Mouse (Mus musculus): ENCODE data around the gene Ergic2. TPM values are rescaled to one million over a fixed set of nuclear protein-coding genes. Genes with fewer than 3 reads are reported as not detected.

Ergic2 gene
- polyA plus RNA-seq (2015; fragmentation: Nextera tagmentation; extraction: Ambion mirVana), result 215 and 235 TPM in 2 replicates

DNA sequence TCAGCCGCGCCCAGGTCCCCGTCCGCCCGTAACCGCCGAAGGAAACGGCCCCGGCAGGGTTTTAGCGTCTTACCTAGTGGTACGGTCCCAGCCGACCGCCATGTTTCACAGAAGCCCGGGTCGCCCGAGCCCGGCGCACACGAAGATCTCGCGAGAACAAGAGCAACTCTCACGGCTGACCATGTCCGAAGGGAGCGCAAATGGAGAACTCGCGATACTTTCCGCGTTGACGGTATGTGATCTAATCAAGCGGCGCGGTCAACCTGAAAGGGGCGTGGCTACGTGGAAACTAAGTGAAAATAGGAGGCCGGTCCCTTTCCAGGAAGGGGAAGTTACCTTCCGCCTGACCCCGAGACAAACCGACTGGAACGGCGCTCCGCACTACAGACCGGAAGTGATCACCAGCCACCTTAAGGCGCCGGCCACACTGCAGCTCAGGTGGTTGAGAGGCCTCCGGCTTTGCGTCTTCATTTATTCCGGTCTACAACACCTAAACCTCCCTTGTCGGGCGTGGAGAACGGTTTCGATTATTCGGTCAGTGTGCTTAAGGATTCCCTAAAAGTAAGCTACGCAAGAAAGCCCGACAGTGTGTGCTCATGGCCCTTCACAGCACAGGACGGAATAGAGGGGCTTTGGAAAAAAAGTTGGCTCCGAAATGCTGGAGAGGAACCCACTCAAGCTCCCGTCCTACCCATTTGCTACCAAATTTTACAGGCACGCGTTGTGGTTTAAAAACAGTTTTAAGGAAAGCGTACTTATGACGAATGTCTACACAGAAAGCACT lies at the start of gene Ergic2:
Ergic2 (minus strand) TSS at position 478 of the 784 bp plus-strand sequence.
- Histone ChIP-seq H3K9me3 (replicated peaks) (no peaks in the 10 kb centered on the region), H3K4me2 (peak within 1 kb of the TSS; percentile 70), H3K4me3 (replicated peaks) (peak within 1 kb of the TSS; percentile 90), H3K9ac (peak within 1 kb of the TSS; percentile 93), H3K4me1 (peaks cover 17% of the 10 kb centered on the region), H3K27me3 (no peaks in the 10 kb centered on the region), H3K36me3 (no peaks in the 10 kb centered on the region), H3K27ac (peak within 1 kb of the TSS; percentile 92)
- ATAC-seq (replicated peaks; ENCODE audit: low FRiP score), result peak; percentile 99
- 1% methylated on average over 61 of the region's 61 CpGs for WGBS

DNA sequence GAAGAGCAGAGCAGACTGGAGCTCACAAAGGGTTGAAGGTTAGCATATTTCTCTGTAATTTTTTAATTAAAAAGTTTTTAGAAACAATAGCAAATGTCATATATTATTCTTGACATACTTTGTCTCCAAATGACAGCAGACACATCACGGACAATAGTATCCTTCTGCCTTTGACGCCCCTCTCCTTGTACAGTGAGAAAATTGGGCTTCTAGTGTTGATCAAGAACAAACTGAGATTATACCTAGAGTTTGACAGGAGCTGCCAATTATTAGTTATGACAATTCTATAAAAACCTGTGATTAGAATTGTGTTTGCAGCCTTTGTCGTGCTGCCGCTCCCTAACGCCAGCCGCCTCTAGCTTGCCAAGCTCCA lies 48.5 kb upstream of the Ergic2 start:
- H3K4me3 ChIP-seq (replicated peaks), result no peak overlapping the region
- 91% methylated on average over 6 of the region's 6 CpGs for WGBS
- H3K4me1 ChIP-seq, result peaks cover 3% of the 10 kb centered on the region; the same call in 1 of the 2 replicates
- H3K36me3 ChIP-seq, result no peaks in the 10 kb centered on the region
- H3K9ac ChIP-seq, result no peak overlapping the region
- no peaks in the 10 kb centered on the region for H3K27me3 ChIP-seq
- no peak overlapping the region for H3K27ac ChIP-seq
- H3K4me2 ChIP-seq, result no peak overlapping the region
- ATAC-seq (replicated peaks; ENCODE audit: low FRiP score), result no peak
- H3K9me3 ChIP-seq (replicated peaks), result no peaks in the 10 kb centered on the region

DNA sequence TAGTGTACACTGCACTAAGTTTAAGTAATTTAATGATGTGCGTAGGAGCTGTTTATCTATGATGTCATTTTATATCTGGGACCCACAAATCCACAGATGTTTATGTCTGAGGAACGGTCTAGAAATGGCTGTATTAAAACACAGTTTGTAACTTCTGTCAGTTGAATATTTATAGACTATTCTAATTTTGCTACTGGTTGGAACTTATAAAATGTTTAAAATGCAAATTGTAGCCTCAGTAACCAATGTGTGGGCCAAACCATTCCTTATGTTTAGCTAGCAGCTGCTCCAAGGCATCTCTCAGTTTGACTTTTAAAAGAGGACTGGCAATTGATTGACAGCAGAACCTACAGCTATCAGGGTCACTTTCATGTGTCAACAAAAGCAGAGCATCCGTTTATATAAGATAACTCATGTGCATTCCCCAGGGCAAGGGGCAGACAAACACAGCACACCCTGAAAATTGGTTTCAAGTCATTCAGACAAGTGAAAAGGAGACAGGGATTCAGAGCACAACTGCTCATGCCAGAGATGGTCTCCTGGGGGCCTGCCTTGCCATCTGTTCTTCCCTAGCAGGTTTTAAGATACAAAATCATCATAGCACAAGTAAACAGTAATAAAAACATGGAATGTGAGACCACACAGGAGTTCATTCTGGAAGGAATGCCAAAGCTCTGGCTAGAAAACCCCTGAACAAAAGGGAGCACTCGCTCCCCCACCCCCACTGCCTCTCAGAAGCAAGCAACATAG lies 48.0 kb upstream of the Ergic2 start:
- Histone ChIP-seq H3K27me3 (no peaks in the 10 kb centered on the region), H3K36me3 (no peaks in the 10 kb centered on the region), H3K9ac (no peak overlapping the region), H3K9me3 (replicated peaks) (no peaks in the 10 kb centered on the region), H3K27ac (no peak overlapping the region), H3K4me3 (replicated peaks) (no peak overlapping the region), H3K4me1 (peaks cover 3% of the 10 kb centered on the region; the same call in 1 of the 2 replicates), H3K4me2 (no peak overlapping the region)
- ATAC-seq (replicated peaks; ENCODE audit: low FRiP score), result no peak; the same call in 1 of the 2 replicates
- WGBS, result 49% methylated on average over 4 of the region's 4 CpGs

DNA sequence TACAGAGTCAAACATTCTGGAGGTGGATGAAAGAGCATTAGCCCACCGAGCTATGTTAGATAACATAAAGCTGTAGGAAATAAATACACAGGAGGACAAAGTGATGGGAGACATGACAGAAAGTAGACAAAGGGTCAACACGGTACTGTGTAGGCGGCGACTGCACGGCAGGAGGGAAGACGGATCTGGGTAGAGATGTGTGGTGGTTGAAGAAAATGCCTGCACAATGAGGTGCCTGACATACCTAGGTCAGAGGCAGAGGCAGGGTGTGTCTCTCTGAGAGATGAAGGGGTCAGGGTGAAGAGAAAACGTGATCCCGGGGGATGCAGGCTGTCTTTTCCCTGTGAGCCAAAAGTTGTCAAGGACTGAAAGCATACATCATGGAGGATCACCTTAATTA lies 46.9 kb upstream of the Ergic2 start:
- Histone ChIP-seq H3K27me3 (no peaks in the 10 kb centered on the region), H3K4me1 (peaks cover 4% of the 10 kb centered on the region; the same call in 1 of the 2 replicates), H3K27ac (no peak overlapping the region), H3K36me3 (no peaks in the 10 kb centered on the region), H3K9me3 (replicated peaks) (no peaks in the 10 kb centered on the region), H3K4me2 (no peak overlapping the region), H3K9ac (no peak overlapping the region), H3K4me3 (replicated peaks) (no peak overlapping the region)
- 73% methylated on average over 8 of the region's 8 CpGs for WGBS
- no peak for ATAC-seq (replicated peaks; ENCODE audit: low FRiP score)

DNA sequence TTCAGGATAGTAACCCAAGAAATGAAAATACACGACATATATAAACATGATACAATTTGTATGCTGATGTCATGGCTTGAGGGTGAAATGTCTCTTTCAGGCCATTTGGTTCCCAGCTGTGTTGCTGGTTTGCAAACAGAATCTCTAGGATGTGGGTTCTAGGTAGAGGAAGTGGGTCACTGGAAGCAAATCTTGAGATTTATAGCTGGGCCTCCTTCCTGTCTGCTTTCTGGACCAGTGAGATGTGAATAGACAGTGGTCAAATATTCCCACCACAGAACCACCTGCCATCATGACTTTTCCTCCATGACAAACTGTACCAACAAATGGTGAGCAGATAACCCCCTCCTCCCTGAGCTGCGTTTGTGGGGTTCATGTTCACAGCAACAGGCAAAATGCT lies 45.6 kb upstream of the Ergic2 start:
- no peak overlapping the region for H3K4me2 ChIP-seq
- no peak overlapping the region for H3K27ac ChIP-seq
- H3K36me3 ChIP-seq, result no peaks in the 10 kb centered on the region
- H3K9ac ChIP-seq, result no peak overlapping the region
- no peaks in the 10 kb centered on the region for H3K9me3 ChIP-seq (replicated peaks)
- 82% methylated on average over 2 of the region's 2 CpGs for WGBS
- H3K4me1 ChIP-seq, result peaks cover 6% of the 10 kb centered on the region; the same call in 1 of the 2 replicates
- H3K4me3 ChIP-seq (replicated peaks), result no peak overlapping the region
- no peaks in the 10 kb centered on the region for H3K27me3 ChIP-seq
- ATAC-seq (replicated peaks; ENCODE audit: low FRiP score), result no peak

DNA sequence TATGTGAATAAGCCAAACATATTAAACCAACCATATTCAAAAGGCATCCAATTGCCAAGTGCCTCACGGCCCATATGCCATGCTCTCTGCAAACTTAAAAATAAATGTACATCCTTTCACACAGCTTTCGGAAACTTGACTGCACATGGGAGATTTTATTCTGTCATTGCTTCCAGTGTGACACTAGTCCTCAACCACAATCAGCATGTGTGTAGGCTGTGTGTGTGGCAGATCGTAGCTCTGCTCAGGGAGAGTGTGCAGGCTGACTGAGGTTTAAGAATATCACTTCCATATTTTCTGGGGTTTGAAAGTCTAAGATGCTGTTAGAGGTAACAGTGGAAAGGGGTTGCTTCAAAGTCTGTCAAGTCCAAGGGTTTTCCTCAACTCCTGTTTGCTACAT lies 43.9 kb upstream of the Ergic2 start:
- no peaks in the 10 kb centered on the region for H3K36me3 ChIP-seq
- peaks cover 8% of the 10 kb centered on the region; the same call in 1 of the 2 replicates for H3K4me1 ChIP-seq
- H3K27me3 ChIP-seq, result no peaks in the 10 kb centered on the region
- H3K27ac ChIP-seq, result 0 out of 2 replicates have a peak overlapping the region, but pooled peaks have one; percentile 9
- H3K4me3 ChIP-seq (replicated peaks), result no peak overlapping the region
- H3K9me3 ChIP-seq (replicated peaks), result no peaks in the 10 kb centered on the region
- no peak overlapping the region for H3K4me2 ChIP-seq
- H3K9ac ChIP-seq, result no peak overlapping the region
- no peak for ATAC-seq (replicated peaks; ENCODE audit: low FRiP score)
- 85% methylated on average over 3 of the region's 3 CpGs for WGBS

DNA sequence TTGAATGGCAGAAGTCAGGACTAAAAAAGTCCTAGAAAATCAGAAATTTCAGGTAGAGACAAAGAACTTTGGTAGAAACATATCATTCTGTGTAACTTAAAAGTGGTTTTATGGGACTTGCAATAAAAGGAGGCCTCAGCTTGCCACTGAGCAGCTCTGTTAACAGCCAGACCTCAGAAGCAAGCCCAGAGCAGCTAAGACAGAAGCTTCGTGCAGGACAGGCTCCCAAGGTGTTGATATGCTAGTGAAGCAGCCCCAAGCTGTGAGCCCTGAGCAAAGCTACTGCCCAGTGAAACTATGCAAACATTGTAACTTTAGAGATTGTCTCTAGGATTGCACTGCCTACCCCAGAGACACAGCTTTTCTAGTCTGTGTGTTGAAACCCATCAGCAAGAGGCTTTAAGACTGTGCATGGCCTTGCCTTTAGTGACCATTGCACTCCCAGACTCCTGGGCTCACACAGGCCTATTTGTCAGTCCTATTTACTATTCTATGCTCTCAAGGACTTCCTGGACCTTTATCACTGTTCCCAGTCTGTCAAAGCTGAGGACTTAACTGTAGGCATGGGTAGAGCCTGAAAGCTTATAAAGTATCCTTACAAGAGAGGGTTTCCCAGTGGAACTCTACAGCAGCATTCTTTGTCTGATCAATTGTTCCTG lies 43.4 kb upstream of the Ergic2 start:
- H3K9me3 ChIP-seq (replicated peaks), result no peaks in the 10 kb centered on the region
- no peak overlapping the region for H3K4me2 ChIP-seq
- no peaks in the 10 kb centered on the region for H3K36me3 ChIP-seq
- no peak for ATAC-seq (replicated peaks; ENCODE audit: low FRiP score)
- H3K27ac ChIP-seq, result no peak overlapping the region
- H3K27me3 ChIP-seq, result no peaks in the 10 kb centered on the region
- no peak overlapping the region for H3K4me3 ChIP-seq (replicated peaks)
- no peak overlapping the region for H3K9ac ChIP-seq
- peaks cover 8% of the 10 kb centered on the region; the same call in 1 of the 2 replicates for H3K4me1 ChIP-seq
- WGBS, result 54% methylated on average over 1 of the region's 1 CpGs

DNA sequence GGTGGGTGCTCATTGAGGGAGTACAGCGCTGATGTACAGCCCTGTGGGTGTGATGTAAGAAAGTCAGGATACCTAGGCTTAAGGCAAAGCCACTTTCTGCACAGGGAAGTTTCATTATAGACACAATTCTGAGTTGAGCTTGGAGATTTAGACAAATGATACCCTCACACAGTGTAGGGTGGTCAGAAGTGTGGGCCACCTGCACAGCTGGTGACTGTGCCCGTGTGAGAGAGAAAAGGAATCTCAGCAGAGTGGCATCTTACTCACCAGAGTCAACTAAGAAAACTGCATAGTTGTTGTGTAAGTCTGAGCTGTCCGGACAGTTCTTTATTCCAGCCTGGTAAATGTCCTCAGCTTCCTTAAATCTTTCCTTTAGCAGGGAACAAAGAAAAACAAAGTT lies 37.0 kb upstream of the Ergic2 start:
- 70% methylated on average over 3 of the region's 3 CpGs for WGBS
- no peak overlapping the region for H3K4me3 ChIP-seq (replicated peaks)
- H3K9ac ChIP-seq, result no peak overlapping the region
- H3K27ac ChIP-seq, result no peak overlapping the region
- 0 out of 2 replicates have a peak, but pooled peaks cover 8% of the 10 kb centered on the region for H3K4me1 ChIP-seq
- H3K9me3 ChIP-seq (replicated peaks), result no peaks in the 10 kb centered on the region
- H3K27me3 ChIP-seq, result no peaks in the 10 kb centered on the region
- no peak overlapping the region for H3K4me2 ChIP-seq
- ATAC-seq (replicated peaks; ENCODE audit: low FRiP score), result no peak
- no peaks in the 10 kb centered on the region for H3K36me3 ChIP-seq

DNA sequence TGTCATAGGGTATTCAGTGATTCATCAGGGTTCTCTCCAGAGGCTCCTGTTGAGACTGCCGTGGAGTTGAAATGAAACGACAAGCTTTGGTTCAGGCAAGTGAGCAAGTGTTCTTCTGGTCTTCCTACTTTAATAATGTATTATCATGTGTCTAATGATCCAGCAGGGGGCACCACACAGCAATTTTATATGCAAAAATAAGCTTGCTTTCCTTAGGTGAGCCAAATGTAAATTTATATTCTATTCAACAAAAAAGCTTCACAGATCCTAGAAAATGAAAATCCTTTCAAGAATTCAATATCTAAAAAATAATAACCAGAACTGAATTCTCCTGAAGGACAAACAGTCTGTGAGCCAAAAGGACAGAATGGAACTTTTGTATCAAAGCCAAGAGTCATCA lies 36.5 kb upstream of the Ergic2 start:
- no peak overlapping the region for H3K4me2 ChIP-seq

DNA sequence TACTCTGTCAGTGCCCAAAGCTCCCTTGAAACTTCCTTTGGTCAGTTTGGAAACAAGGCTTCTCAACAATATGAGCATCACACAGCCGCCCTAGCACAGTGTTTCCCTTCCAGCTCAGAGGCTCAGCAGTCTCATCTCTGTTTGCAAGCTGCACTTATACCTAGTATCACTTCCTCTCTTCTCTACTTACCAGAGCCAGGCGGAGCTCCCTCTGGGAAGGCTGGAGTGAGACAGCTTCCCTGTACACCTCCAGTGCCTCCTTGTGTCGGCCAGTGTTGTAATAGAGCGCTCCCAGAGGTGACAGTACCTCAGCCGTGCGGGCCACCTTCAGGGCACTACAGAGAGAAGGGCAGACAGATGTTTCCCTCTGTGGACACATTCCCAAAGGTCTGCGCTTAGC lies 34.4 kb upstream of the Ergic2 start:
- Histone ChIP-seq H3K4me1 (0 out of 2 replicates have a peak, but pooled peaks cover 3% of the 10 kb centered on the region), H3K27ac (no peak overlapping the region), H3K27me3 (no peaks in the 10 kb centered on the region), H3K9me3 (replicated peaks) (no peaks in the 10 kb centered on the region), H3K36me3 (no peaks in the 10 kb centered on the region), H3K4me2 (no peak overlapping the region), H3K4me3 (replicated peaks) (no peak overlapping the region), H3K9ac (no peak overlapping the region)
- no peak for ATAC-seq (replicated peaks; ENCODE audit: low FRiP score)
- WGBS, result 75% methylated on average over 7 of the region's 7 CpGs

More for the DNA sequence above, 36.5 kb upstream of the Ergic2 start:
- Histone ChIP-seq H3K36me3 (no peaks in the 10 kb centered on the region), H3K4me1 (0 out of 2 replicates have a peak, but pooled peaks cover 5% of the 10 kb centered on the region), H3K9me3 (replicated peaks) (no peaks in the 10 kb centered on the region), H3K27me3 (no peaks in the 10 kb centered on the region), H3K4me3 (replicated peaks) (no peak overlapping the region), H3K9ac (no peak overlapping the region), H3K27ac (no peak overlapping the region)
- no peak for ATAC-seq (replicated peaks; ENCODE audit: low FRiP score)
- 47% methylated on average over 2 of the region's 2 CpGs for WGBS

DNA sequence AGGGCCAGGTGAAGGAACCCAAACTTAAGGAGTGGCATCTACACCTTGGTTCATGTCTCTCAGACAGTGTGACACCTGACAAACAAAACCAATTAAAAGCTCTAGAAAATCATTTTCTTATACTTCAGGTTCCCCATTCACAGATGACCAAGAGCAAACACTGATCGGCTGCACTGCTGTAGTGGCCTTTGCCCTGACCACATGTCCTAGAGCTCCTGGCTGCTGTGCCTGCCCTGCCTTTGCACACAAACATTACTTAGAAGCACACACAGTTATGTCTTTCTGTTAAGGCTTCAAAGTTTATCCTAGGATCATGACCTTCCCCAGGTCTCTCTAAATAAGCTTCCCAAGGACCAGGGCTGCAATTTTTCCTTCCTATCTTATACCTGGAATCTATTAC lies 32.7 kb upstream of the Ergic2 start:
- 70% methylated on average over 1 of the region's 1 CpGs for WGBS

DNA sequence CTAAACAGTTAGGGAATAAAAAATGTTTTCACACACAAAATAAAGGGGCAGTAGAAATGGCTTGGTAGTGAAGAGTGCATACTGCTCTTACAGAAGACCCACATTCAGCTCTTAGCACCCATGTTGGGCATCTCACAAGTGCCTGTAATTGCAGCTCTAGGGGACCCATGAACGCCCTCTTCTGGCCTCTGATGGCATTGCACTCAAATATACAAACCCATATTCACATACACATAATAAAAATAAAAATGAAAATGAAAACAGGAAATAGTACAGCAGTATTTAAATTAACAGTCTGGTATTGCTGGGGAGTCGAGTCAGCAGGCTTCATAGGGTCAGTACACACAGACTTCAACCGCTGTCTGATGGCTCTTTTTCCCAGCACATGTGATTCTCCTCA lies 30.1 kb upstream of the Ergic2 start:
- 62% methylated on average over 3 of the region's 3 CpGs for WGBS
- ATAC-seq (replicated peaks; ENCODE audit: low FRiP score), result no peak

More for the DNA sequence above, 32.7 kb upstream of the Ergic2 start:
- ATAC-seq (replicated peaks; ENCODE audit: low FRiP score), result no peak
- H3K27ac ChIP-seq, result no peak overlapping the region
- H3K36me3 ChIP-seq, result no peaks in the 10 kb centered on the region
- H3K4me3 ChIP-seq (replicated peaks), result no peak overlapping the region
- H3K9me3 ChIP-seq (replicated peaks), result no peaks in the 10 kb centered on the region
- H3K4me2 ChIP-seq, result no peak overlapping the region
- H3K9ac ChIP-seq, result no peak overlapping the region
- H3K4me1 ChIP-seq, result 0 out of 2 replicates have a peak, but pooled peaks cover 3% of the 10 kb centered on the region
- H3K27me3 ChIP-seq, result no peaks in the 10 kb centered on the region

More for the DNA sequence above, 30.1 kb upstream of the Ergic2 start:
- Histone ChIP-seq H3K4me1 (no peaks in the 10 kb centered on the region), H3K4me3 (replicated peaks) (no peak overlapping the region), H3K27me3 (no peaks in the 10 kb centered on the region), H3K4me2 (no peak overlapping the region), H3K9ac (no peak overlapping the region), H3K9me3 (replicated peaks) (no peaks in the 10 kb centered on the region), H3K36me3 (no peaks in the 10 kb centered on the region), H3K27ac (no peak overlapping the region)
